Mouse (Mus musculus) fibroblast of lung, adult 2 months (primary cell): ENCODE results near the gene Rims4.

ENCODE experiments used
- DNase-seq: peaks from one replicate; pipeline ENCODE4 v3.0.0-alpha.2; 2011; ENCODE audit warnings: low read depth

The Rims4 gene

DNA sequence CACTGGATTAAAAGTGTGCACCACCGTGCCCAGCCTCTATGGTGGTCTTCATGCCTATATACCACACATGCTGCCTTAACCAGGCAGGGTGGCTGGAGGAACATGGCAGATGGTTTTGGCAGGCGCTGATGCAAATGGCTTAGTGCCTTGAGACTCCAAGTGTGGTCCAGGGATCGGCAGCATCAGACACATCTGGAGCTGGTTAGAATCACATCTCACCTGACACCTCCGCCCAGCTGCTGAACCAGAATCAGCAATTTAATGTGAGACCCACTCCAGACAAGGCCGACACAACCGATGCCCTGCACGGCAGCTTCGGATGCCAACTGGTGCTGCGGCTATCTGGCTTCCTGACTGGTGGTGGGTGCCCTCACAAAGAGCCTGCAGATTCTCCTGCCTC lies 52.4 kb downstream of the Rims4 start:
- no peak for DNase-seq

DNA sequence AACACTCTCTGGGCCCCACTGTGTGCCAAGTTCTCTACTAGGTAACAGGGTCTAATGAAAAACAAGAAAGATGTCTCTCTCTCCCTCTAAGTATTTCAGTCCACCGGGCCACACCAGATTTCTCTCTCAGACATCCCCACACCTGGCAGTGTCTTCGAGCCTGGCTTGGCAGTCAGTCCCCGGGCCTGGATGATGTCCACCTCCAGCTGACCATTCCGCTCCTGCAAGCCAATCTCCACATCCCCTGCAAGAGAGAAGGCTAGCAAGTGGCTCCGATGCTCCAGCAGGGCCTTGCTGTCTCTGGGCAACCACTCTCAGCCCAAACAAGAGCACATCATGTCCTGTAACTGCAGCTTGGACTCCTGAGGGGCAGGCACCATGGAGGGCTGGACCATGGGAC lies 53.2 kb downstream of the Rims4 start:
- no peak for DNase-seq

DNA sequence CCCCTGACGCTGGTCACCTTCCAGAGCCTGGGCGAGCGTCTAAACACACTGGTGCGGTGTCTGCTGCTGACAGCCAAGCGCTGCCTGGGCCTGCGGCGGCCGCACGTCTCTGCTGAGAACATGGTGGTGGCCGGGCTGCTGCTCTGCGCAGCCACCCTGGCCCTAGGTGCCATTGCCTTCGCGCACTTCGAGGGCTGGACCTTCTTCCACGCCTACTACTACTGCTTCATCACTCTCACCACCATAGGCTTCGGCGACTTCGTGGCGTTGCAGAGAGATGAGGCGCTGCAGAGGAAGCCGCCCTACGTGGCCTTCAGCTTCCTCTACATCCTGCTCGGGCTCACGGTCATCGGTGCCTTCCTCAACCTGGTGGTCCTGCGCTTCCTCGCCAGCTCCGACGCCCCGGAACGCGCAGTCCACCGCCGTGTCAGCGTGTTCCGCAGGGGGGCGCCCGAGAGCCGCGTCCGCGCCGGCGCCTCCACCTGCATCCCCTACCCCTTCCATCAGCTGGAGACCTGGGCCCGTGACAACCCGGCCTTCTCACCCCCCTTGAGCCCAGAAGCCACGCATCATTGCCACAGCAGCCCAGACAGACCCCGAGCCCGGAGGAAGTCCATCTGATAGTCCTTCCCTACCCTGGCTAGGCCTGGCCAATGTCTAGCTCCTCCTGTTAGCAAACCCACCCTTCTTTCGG lies 60.1 kb downstream of the Rims4 start:
- no peak for DNase-seq

DNA sequence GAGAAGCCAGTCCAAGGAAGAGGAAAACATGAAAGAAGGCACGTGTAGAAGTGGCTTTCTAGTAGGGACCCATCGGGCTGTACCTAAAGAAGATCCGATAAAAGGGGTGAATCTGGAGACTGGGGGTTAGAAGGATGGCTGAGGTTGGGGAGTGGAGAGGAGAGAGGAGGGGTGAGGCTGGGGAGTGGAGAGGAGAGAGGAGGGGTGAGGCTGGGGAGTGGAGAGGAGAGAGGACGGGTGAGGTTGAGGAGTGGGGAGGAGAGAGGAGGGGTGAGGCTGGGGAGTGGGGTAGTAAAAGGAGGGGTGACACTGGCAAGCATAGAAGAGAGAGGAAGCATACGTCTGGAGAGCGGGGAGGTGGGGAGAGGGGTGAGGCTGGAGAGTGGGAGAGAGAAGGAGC lies 61.2 kb downstream of the Rims4 start:
- no peak for DNase-seq

DNA sequence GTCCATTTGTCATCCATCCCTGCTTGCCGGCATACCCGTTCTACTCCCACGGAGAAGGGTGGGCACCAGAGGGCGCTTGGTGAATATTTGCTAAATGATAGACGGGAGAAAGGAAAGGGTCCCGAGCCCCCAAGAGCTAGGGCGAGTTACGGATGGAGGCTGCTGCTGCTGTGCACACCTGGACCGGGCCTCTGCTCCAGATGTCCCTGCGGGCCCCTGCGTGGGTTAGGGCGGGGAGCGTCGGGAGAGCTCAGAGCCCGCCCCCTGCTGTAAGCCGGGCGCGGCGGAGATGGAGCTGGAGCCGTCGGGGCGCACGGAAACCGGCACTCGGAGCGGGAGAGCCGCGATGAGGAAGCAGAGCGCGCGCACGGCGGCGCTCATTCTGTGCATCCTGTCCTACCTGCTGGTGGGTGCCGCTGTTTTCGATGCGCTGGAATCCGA lies 65.0 kb downstream of the Rims4 start, which contains the start of gene Kcnk15:
TSS of gene Kcnk15 (plus strand) at position 191 of the 441 bp plus-strand sequence.
- no peak for DNase-seq

DNA sequence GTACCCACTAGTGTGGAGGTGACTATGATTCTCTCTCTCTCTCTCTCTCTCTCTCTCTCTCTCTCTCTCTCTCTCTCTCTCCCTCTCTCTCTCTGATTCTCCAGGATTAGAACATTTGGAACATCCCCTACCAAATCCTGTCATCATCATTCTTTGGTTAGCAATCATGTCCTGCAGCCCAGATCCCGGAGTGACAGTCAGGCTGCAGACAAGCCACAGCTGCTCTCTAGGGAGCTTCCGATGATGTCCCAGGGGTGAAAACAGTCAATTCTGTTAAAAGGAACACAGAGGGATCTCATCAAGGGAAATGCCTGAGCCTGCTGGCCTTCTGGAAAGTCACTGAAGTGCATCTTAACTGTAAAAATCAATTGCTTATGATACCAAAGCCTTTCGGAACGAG lies 76.4 kb downstream of the Rims4 start:
- DNase-seq: no peak

DNA sequence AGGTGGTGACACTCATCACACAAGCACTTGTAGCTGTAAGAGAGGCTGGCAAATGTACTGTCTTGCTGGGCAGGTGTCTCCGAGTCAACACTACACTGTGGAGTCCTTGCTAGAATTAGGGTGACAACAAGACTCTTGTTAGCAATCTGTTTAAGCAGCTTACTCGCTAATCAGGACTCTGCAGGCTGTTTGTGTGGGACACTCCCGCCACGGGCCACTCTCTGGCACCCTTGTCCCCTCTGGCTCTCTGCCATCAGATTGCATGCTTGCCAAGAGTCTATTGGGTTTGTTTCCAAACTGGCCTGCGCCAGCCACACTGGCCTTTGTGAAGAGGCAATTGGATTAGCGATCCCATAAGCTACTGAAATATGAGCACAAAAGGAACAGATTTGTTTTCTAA lies 79.0 kb downstream of the Rims4 start:
- DNase-seq: no peak

DNA sequence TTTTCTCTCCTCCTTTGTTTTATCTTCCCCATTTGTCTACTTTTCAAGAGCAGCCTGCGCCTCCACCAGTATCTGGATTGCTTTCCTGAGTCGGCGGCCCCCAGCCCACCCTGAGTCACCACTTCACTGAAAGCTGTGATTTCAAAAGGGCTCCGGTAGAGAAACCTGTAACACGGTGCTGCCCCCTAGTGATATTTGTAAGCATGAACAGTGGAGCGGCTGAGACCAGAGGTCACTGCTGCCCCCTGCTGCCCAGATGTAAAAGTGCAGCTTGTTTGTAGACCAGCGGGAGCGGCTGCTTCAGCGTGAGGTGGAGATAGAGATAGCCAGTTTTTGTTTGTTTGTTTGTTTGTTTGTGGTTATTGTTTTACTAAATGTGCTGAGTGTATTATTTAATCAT lies 80.4 kb downstream of the Rims4 start:
- no peak for DNase-seq

DNA sequence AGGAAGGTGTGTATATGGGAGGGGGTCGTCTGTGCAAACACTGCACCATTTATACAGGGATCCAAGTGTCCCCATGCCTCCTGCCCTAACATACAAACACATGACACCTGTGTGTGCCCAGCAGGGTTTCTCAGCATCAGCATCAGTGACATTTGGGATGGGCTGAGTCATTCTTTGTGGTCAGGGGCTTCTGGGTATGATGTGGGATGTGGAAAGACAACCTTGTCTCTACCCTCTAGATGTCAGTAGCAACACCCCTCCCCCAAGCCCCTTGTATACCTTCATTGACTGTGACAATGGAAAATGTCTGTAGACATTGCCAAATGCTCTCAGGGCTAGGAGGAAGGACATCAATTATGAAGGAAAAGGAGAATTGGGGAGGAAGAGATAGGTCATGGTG lies 87.3 kb downstream of the Rims4 start:
- no peak for DNase-seq

DNA sequence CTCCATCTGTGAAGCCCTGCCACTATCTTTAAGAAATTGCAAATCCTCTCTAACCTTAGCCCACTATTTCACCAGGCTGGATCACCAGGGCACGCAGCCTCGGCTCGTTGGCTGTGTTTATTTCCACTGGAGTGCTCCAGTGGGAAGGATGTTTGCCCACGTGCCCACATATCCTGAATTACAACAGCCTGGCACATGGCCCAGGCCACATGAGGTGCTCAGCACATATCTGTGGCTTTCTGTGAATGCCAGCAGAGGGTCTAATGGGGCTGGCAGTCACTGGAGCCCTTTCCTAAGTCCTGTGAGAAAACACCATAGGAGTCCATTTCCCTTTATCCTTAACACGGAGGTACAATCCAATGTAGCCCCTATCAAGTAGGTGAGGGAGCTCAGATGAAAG lies 92.0 kb downstream of the Rims4 start:
- peak; percentile 68 for DNase-seq

DNA sequence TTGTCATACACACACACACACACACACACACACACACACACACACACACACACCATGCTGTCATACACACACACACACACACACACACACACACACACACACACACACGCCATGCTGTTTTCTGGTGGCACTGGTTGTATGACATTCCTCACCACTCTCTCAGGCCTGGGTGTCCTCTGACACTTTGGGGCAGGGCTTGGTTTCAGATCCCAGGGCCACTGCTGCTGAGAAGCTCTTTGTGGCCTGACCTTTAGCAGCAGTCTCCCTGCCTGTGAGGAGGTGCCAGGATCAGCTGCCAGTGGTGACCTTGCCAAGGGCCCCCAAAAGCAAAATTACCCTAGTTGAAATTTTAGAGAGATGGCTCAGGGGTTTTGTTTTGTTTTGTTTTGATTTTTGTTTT lies 92.6 kb downstream of the Rims4 start:
- no peak for DNase-seq

DNA sequence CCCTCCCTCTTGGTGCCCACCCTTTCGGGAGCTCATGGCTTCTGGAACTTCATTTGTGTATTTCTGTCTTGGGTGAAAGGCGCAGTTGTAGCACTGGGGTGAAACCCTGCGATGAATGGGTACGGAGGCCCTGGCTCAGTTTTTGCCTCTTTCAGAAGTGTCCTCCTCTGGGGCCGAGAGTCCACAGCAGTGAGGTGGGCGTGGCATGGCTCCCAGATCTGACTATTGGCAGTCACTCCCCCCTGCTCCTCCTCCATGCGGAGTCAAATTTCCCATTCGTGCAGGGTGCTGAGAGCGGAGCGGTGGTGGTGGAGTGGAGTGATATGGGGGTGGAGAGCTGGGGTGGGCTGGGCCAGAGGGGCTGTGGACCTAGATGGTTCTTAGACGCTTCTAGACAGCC lies 94.7 kb downstream of the Rims4 start:
- DNase-seq: no peak

DNA sequence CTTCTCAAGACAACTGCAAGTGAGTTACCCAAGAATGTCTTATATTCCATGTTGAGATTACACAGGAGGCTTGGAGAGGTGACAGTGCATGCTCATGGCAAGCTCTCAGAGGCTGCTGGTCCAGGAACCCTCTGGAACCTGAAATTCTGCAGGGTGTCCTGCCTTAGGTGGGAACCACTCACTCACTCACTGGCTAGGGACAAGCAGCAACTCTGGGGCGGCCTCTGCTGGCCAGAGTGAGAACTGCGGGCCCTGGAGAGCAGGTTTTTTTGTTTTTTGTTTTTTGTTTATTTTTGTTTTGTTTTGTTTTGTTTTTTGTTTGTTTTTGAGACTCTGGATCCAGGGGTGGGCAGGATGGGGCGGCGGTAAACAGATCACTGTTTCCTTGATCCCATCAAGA lies 95.2 kb downstream of the Rims4 start:
- no peak for DNase-seq

DNA sequence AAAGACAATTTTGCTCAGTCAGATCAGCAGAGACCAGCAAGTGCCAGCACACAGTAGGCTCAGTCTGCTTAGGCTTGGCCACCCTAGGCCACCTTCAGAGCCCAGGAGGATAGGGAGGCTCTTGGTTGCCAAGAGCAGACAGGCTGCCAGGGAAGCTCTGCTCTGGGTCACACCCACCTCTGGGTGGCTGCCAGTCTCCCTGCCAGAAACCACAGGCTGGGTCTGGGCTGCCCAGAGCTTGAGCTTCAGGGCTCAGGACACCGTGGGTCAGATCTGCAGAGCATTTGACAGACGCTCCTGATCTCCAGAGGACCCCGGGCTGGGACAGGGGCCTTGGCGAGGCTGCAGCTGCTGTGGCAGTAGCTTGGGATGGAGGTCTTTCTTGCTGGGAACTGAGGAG lies 97.9 kb downstream of the Rims4 start, which contains the start of gene Ccn5:
TSS of gene Ccn5 (plus strand) at position 255 of the 400 bp plus-strand sequence.
- DNase-seq: peak; percentile 95

DNA sequence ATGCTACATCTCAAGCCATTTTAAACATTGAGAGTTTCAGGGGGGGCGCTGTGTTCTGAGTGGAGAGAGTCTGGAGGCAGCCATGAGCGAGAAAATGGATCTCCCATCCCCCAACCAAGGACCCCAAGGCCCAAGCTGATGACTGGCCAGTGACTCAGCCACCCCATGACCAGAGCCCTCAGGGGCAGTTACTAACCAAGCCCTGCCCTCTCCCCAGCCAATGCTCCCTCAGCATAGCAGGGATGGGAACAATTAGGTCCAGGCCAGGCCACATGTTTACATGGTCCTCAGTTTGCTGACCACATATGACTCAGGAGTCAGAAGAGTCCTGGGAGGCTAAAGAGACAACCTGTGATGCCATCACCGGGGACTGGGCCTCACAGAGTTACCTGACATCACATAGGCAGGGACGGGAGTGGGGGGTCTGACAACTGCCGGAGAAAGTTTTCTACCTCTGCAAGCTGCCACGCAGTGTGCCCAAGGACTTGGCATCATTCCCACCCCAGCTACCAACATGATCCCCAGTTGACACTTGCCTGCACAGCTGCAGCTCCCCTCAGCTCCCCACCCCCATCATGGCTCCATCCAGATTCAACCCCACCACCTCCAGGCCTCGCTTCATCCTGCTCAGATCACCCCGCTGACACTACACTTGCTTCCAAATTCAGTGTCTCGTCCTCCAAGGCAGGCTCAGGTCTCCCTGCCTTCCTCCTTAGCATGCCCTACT lies 103.6 kb downstream of the Rims4 start:
- peak; percentile 86 for DNase-seq

DNA sequence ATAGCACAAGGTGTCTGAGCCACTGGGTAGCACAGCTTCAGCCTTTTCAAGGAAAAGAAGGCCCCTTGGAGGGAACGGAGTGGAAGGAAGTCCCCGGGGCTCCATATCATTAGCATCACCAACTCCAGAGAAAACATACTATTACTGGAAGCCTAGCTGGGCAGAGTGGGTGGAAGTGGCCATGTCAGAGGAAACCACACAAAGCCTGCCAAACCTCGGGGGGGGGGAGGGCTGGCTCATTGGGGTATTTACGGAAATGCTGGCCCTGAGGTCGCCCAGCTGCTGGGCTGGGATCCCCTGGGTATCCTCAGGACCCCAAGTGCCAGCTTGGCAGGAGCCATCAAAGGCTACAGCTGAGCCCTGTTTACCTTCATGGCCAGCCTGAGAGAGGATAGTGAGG lies 105.4 kb downstream of the Rims4 start:
- peak; percentile 73 for DNase-seq
